Mouse (Mus musculus) spleen, adult 2 months (tissue): Measurements from ENCODE around the gene Slc4a10.

ENCODE experiments used
- CTCF ChIP-seq: fragments of 200-500 bp; IDR thresholded peaks from 2 replicates; pipeline ENCODE4 v1.5.1; 2011; ENCODE audit warnings: mild to moderate bottlenecking, inconsistent platforms; ENCODE audit not compliant: insufficient read depth, insufficient read length, insufficient replicate concordance; ENCODE audit errors: extremely low read depth
- POLR2A ChIP-seq: fragments of 200-500 bp; IDR thresholded peaks from 2 replicates; pipeline ENCODE4 v1.6.1; 2011; ENCODE audit warnings: low read depth, low read length, inconsistent platforms

- TF ChIP-seq POLR2A, result no peak
- TF ChIP-seq CTCF, result no peak
These were observed 1.9 kb downstream of the Slc4a10 start for GRCm38 (mm10) chr2:62048116-62048515.
